Mouse (Mus musculus) right cerebral cortex, postnatal 10 days (tissue): Measurements from ENCODE around the gene Olfr341.

Experiments
- DNase-seq, 2 experiments: peaks; one replicate each; pipeline ENCODE4 v3.0.0; 2021; ENCODE audit warnings: low spot score in 2 of 2

Gene Olfr341

GRCm38 (mm10) chr2:36482368-36482767 lies at the start of gene Olfr341:
Olfr341 (minus strand) TSS chr2:36482468.
- no peak for DNase-seq

- DNase-seq: no peak
These were observed 42.4 kb upstream of the Olfr341 start, which contains the start of gene Olfr342 for GRCm38 (mm10) chr2:36524698-36525097. Olfr342 (plus strand) TSS chr2:36524998.

GRCm38 (mm10) chr2:36473634-36474033 lies 8.6 kb downstream of the Olfr341 start:
- no peak for DNase-seq

GRCm38 (mm10) chr2:36452287-36452686 lies 30.0 kb downstream of the Olfr341 start, which contains the start of gene Olfr340:
Olfr340 (plus strand) TSS chr2:36452587.
- DNase-seq: no peak
